Mouse (Mus musculus): ENCODE results near the gene Anapc7.

The Anapc7 gene

DNA sequence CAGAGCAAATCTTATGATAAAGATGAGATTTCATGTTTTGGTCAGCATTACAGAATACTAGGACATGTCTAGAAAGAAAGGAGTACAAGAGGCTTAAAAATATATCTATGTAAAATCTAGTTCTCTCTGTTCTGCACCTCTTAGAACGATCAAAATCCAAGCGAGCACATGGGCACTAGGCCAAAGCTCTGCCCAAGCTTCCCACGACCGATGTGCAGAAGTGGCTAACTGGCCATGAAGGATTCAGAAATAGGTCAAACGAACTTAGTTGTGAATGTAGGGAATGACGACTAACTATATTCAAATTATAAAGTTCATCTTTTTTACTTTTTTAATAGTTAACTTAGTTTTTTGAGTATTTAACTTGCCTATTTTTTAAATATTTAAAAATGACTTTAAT, 66.3 kb downstream of the Anapc7 start:
- in situ Hi-C loops (cut with MboI, MseI), result loop anchor here (25.0 kb wide), 1 partner anchor 1051 kb away; no protein-coding TSS in a partner anchor

DNA sequence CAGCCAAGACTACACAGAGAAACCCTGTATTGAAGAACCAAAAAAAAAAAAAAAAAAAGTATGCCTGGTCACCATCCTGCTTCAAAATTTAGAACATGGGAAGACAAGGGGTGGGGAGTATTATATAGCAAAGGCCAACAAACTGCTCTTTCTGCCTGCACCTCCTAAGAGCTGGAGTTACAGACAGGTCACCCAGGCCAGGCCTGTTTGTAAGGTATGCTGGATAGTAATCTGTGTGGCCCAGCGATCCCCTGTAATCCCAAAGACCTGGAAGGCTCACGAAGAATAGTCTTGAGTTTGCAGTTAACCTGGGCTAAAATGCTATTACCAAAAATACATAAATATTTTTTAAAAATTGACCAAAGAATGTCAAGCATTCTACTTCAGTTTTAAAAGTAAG, 68.7 kb downstream of the Anapc7 start:
- in situ Hi-C loops (cut with MboI, MseI), result loop anchor here (10.0 to 25.0 kb wide), 2 partner anchors 135 to 1053 kb away; no protein-coding TSS in a partner anchor

DNA sequence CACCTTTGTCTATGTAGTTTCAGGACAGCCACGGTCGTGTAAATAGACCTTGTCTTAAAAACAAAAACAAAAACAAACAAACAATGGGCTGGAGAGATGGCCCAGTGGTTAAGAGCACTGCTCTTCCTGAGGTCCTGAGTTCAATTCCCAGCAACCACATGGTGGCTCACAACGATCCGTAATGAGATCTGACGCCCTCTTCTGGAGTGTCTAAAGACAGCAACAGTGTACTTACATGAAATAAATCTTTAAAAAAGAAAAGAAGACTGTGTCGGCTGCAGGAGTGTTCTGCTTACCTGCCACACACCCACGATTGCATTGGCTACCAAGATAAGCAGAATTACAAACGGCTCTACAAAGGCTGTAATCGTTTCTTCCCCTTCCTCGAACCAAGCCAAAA, 69.9 kb downstream of the Anapc7 start:
- in situ Hi-C loops (cut with MboI, MseI), result loop anchor here (10.0 to 25.0 kb wide), 2 partner anchors 133 to 1054 kb away; no protein-coding TSS in a partner anchor

DNA sequence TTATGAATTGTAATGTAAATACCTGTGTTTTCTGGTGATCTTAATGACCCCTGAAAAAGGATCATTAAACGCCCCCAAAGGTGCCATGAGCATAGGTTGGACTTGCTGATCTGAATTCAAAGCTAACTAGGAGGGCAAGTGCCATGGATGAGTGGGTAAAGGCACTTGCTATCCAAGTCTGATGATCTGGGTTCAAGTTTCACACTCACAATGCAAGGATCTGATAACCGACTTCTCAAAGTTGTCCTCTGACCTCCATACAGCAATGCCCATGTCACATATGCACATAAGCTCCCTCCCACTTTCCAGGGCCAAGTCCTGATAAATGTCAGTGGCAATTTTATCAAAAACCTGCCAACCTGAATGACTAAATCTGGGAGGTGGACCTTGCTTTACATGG, 71.5 kb downstream of the Anapc7 start:
- in situ Hi-C loops (cut with MboI, MseI), result loop anchor here (10.0 to 25.0 kb wide), 2 partner anchors 132 to 1056 kb away; no protein-coding TSS in a partner anchor

DNA sequence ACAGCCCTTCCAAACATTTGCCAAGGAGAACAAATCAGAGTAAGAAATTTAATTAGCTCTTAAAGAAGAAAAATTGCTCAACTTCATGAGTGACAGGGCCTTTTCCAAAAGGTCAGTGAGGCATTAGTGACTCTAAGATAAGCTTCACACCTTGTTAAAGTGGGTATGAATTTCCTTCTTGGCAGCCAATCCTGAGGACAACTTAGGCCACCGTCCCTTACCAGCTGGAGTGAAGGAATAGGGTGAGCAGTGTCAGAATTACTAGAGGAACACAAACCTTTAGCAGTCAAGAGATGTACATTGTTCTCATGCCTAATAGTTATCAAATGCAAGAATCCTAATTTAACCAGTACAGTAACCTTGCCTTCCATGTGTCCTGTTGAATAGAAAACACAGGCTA, 73.0 kb downstream of the Anapc7 start:
- in situ Hi-C loops (cut with MboI, MseI), result loop anchor here (10.0 to 25.0 kb wide), 2 partner anchors 130 to 1057 kb away; no protein-coding TSS in a partner anchor

Data from regulatory T cell (primary cell).